Mouse (Mus musculus) embryonic facial prominence, embryonic 14.5 days (tissue): ENCODE data around the gene Psmb7. TPM values are rescaled to one million over a fixed set of nuclear protein-coding genes. Genes with fewer than 3 reads are reported as not detected.

Source experiments
- ATAC-seq: fragments of 200-750 bp; cut with Nextera tagmentation; 2 replicates; pipeline ENCODE4 v1.8.0; 2017; ENCODE audit warnings: low read depth, moderate number of reproducible peaks, moderate TSS enrichment
- DNase-seq: peaks from one replicate; pipeline ENCODE4 v3.0.0-alpha.2; 2015; ENCODE audit warnings: low spot score
- H3K27ac ChIP-seq: fragments of 300-500 bp; sonication (generic); replicated peaks from 2 replicates; pipeline ENCODE4 v1.5.1; 2014; ENCODE audit warnings: low read depth, mild to moderate bottlenecking, low read length, moderate library complexity
- H3K27me3 ChIP-seq: fragments of 300-500 bp; sonication (generic); replicated peaks from 2 replicates; pipeline ENCODE4 v1.6.1; 2014; ENCODE audit warnings: low read length; ENCODE audit not compliant: control insufficient read depth, insufficient read depth
- H3K36me3 ChIP-seq: fragments of 300-500 bp; sonication (generic); 2 replicates; pipeline ENCODE4 v1.6.1; 2014; ENCODE audit warnings: low read length, mixed read lengths; ENCODE audit not compliant: control insufficient read depth, insufficient read depth
- H3K4me1 ChIP-seq: fragments of 300-500 bp; sonication (generic); 2 replicates; pipeline ENCODE4 v1.6.1; 2014; ENCODE audit warnings: antibody characterized with exemption, low read length; ENCODE audit not compliant: control insufficient read depth, insufficient read depth
- H3K4me2 ChIP-seq: fragments of 300-500 bp; sonication (generic); 2 replicates; pipeline ENCODE4 v1.6.1; 2014; ENCODE audit warnings: low read depth, mild to moderate bottlenecking, low read length, moderate library complexity, mixed read lengths
- H3K4me3 ChIP-seq: fragments of 300-500 bp; sonication (generic); 2 replicates; pipeline ENCODE4 v1.5.1; 2014; ENCODE audit warnings: low read depth, mild to moderate bottlenecking, low read length
- H3K9ac ChIP-seq: fragments of 300-500 bp; sonication (generic); 2 replicates; pipeline ENCODE4 v1.6.1; 2014; ENCODE audit warnings: low read depth, mild to moderate bottlenecking, low read length, moderate library complexity, mixed read lengths
- H3K9me3 ChIP-seq: fragments of 300-500 bp; sonication (generic); 2 replicates; pipeline ENCODE4 v1.6.1; 2016; ENCODE audit warnings: low read length; ENCODE audit not compliant: control insufficient read depth
- WGBS: fragments of 180-500 bp; shearing (Covaris S2); extraction: QIAGEN DNeasy Blood & Tissue Kit; methylation state at CpG from one replicate; pipeline ENCODE4 v1.1.7; 2014; 5-methylcytosine and 5-hydroxymethylcytosine counted together
- polyA plus RNA-seq: library from polyadenylated mRNA; unstranded; fragments of >200 nt; fragmentation: Nextera tagmentation; extraction: Ambion mirVana; gene quantifications from 2 replicates; pipeline ENCODE4 v1.2.1, GENCODE M21; 2014

Gene Psmb7
- polyA plus RNA-seq = 243 and 251 TPM in 2 replicates

- Histone ChIP-seq H3K4me3 (peak within 1 kb of the TSS; percentile 76), H3K27me3 (no peaks in the 10 kb centered on the region), H3K36me3 (peaks cover 36% of the 10 kb centered on the region), H3K9me3 (no peaks in the 10 kb centered on the region), H3K9ac (peak within 1 kb of the TSS; percentile 90), H3K27ac (peak within 1 kb of the TSS; percentile 72), H3K4me1 (peaks cover 10% of the 10 kb centered on the region; the same call in 1 of the 2 replicates), H3K4me2 (peak within 1 kb of the TSS; percentile 80)
- DNase-seq = peak; percentile 97
- ATAC-seq = peak; percentile 89
- WGBS = 2% methylated on average over 52 of the region's 52 CpGs
These were observed at the start of gene Psmb7 for GRCm38 (mm10) chr2:38643625-38644427. TSS of gene Psmb7 (minus strand) at chr2:38644087.

GRCm38 (mm10) chr2:38691542-38691941, 47.7 kb upstream of the Psmb7 start:
- H3K36me3 ChIP-seq = no peaks in the 10 kb centered on the region
- DNase-seq (peak; percentile 42), ATAC-seq (no peak)
- H3K4me3 ChIP-seq = no peak overlapping the region
- H3K4me2 ChIP-seq = no peak overlapping the region
- no peaks in the 10 kb centered on the region for H3K9me3 ChIP-seq
- 0 out of 2 replicates have a peak, but pooled peaks cover 5% of the 10 kb centered on the region for H3K4me1 ChIP-seq
- no peak overlapping the region for H3K9ac ChIP-seq
- 19% methylated on average over 7 of the region's 8 CpGs for WGBS
- H3K27ac ChIP-seq = no peak overlapping the region
- H3K27me3 ChIP-seq = peaks cover 17% of the 10 kb centered on the region; the same call in 1 of the 2 replicates

- Histone ChIP-seq H3K4me1 (0 out of 2 replicates have a peak, but pooled peaks cover 5% of the 10 kb centered on the region), H3K4me2 (no peak overlapping the region), H3K4me3 (no peak overlapping the region), H3K9ac (no peak overlapping the region), H3K27me3 (peaks cover 6% of the 10 kb centered on the region; the same call in 1 of the 2 replicates), H3K36me3 (no peaks in the 10 kb centered on the region), H3K27ac (no peak overlapping the region), H3K9me3 (no peaks in the 10 kb centered on the region)
- DNase-seq (no peak), ATAC-seq (no peak)
- WGBS = 50% methylated on average over 1 of the region's 1 CpGs
These were observed 46.0 kb upstream of the Psmb7 start for GRCm38 (mm10) chr2:38689881-38690280.

GRCm38 (mm10) chr2:38688791-38689520, 45.1 kb upstream of the Psmb7 start:
- Histone ChIP-seq H3K9ac (peak overlapping the region; percentile 54), H3K4me2 (peak overlapping the region; percentile 58), H3K4me1 (0 out of 2 replicates have a peak, but pooled peaks cover 5% of the 10 kb centered on the region), H3K9me3 (no peaks in the 10 kb centered on the region), H3K27me3 (peaks cover 6% of the 10 kb centered on the region; the same call in 1 of the 2 replicates), H3K36me3 (no peaks in the 10 kb centered on the region), H3K4me3 (peak overlapping the region; percentile 31), H3K27ac (no peak overlapping the region)
- peak; percentile 87 for ATAC-seq
- WGBS = 10% methylated on average over 9 of the region's 29 CpGs
- DNase-seq = peak; percentile 62

GRCm38 (mm10) chr2:38685746-38686145, 41.9 kb upstream of the Psmb7 start:
- no peak for ATAC-seq
- DNase-seq = no peak
- H3K27ac ChIP-seq = no peak overlapping the region
- 0 out of 2 replicates have a peak, but pooled peaks cover 5% of the 10 kb centered on the region for H3K4me1 ChIP-seq
- no peaks in the 10 kb centered on the region for H3K9me3 ChIP-seq
- H3K36me3 ChIP-seq = no peaks in the 10 kb centered on the region
- peaks cover 6% of the 10 kb centered on the region; the same call in 1 of the 2 replicates for H3K27me3 ChIP-seq
- H3K4me3 ChIP-seq = no peak overlapping the region
- H3K9ac ChIP-seq = no peak overlapping the region
- no peak overlapping the region for H3K4me2 ChIP-seq
- WGBS = 70% methylated on average over 3 of the region's 3 CpGs

- Histone ChIP-seq H3K9me3 (no peaks in the 10 kb centered on the region), H3K4me1 (no peaks in the 10 kb centered on the region), H3K9ac (no peak overlapping the region), H3K27ac (no peak overlapping the region), H3K36me3 (no peaks in the 10 kb centered on the region), H3K4me3 (no peak overlapping the region), H3K4me2 (no peak overlapping the region), H3K27me3 (no peaks in the 10 kb centered on the region)
- no peak for DNase-seq
- no peak for ATAC-seq
- 76% methylated on average over 5 of the region's 5 CpGs for WGBS
These were observed 39.2 kb upstream of the Psmb7 start for GRCm38 (mm10) chr2:38683083-38683482.

GRCm38 (mm10) chr2:38682209-38682608, 38.3 kb upstream of the Psmb7 start:
- ATAC-seq = no peak
- no peaks in the 10 kb centered on the region for H3K4me1 ChIP-seq
- H3K9me3 ChIP-seq = no peaks in the 10 kb centered on the region
- H3K4me3 ChIP-seq = no peak overlapping the region
- H3K9ac ChIP-seq = no peak overlapping the region
- WGBS = 75% methylated on average over 5 of the region's 5 CpGs
- no peak overlapping the region for H3K27ac ChIP-seq
- H3K36me3 ChIP-seq = no peaks in the 10 kb centered on the region
- DNase-seq = no peak
- H3K27me3 ChIP-seq = no peaks in the 10 kb centered on the region
- no peak overlapping the region for H3K4me2 ChIP-seq

GRCm38 (mm10) chr2:38678947-38679346, 35.1 kb upstream of the Psmb7 start:
- Histone ChIP-seq H3K36me3 (no peaks in the 10 kb centered on the region), H3K4me2 (no peak overlapping the region), H3K4me1 (no peaks in the 10 kb centered on the region), H3K27ac (no peak overlapping the region), H3K9me3 (no peaks in the 10 kb centered on the region), H3K27me3 (no peaks in the 10 kb centered on the region), H3K4me3 (no peak overlapping the region), H3K9ac (no peak overlapping the region)
- ATAC-seq (no peak), DNase-seq (no peak)
